Mouse (Mus musculus): ENCODE data around the gene Ulk4. TPM values are rescaled to one million over a fixed set of nuclear protein-coding genes. Genes with fewer than 3 reads are reported as not detected.

Gene Ulk4
- polyA plus RNA-seq (2014; fragmentation: Illumina TruSeq; extraction: RNeasy Lipid Tissue Mini Kit (QIAGEN cat#74804)): 2.0 TPM

GRCm38 (mm10) chr9:121277118-121278060 lies at the start of gene Ulk4:
TSS of gene Ulk4 (minus strand) at chr9:121277197.

GRCm38 (mm10) chr9:121297171-121298064 lies 20.4 kb upstream of the Ulk4 start, which contains the start of gene Trak1:
TSS of gene Trak1 (plus strand) at chr9:121297502.

GRCm38 (mm10) chr9:120929081-120929480 lies 347.9 kb downstream of the Ulk4 start, which contains the start of gene Ctnnb1:
TSS of gene Ctnnb1 (plus strand) at chr9:120929216.

Other genes with a start within 250 kb of the Ulk4 start
- 7.4 TPM for gene Trak1, start 20.3 kb upstream of the Ulk4 start, polyA plus RNA-seq (2014; fragmentation: Illumina TruSeq; extraction: RNeasy Lipid Tissue Mini Kit (QIAGEN cat#74804))
- not detected for gene Cck, start 218.5 kb upstream of the Ulk4 start, polyA plus RNA-seq (2014; fragmentation: Illumina TruSeq; extraction: RNeasy Lipid Tissue Mini Kit (QIAGEN cat#74804))

Data from ovary, adult 10 weeks (tissue).